ENCODE assay signal across 1 mouse cellular context in the genomic region with DNA sequence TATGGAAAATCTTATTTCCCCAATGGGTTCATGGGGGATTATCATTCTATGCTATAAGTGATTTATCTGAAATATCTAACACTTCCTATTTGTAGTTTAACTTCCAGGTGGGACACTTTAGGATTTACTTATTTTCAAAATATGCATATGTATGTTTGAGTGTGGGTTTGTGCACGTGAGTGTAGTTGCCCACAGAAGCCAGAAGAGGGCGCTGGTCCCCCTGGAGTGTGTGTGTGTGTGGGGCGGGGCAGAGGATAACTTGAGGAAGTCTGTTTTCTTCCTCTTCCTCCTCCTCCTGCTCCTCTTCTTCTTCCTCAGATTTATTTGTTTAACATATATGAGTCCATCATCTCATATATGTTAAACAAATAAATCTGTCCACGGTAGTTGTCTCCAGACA.
TF ChIP-seq lines count a peak whose summit lies in the region.

No protein-coding gene starts in this region.

TF ChIP-seq in MEL, 35 proteins besides CTCF, POLR2A, EP300 and RAD21:
- TF ChIP-seq ETS1 (IDR thresholded peaks at IDR 0.05; ENCODE audit: low read depth, low read length) (no peak), BHLHE40 (IDR thresholded peaks at IDR 0.05; ENCODE audit: borderline replicate concordance, low read depth, low read length) (peak; percentile 51; the same call in 1 of the 2 replicates), USF2 (IDR thresholded peaks at IDR 0.05; ENCODE audit: borderline replicate concordance in 1 of 2, insufficient read depth in 1 of 2, low read depth in 1 of 2, low read length in 2 of 2) (no peak), MAX (IDR thresholded peaks at IDR 0.05; ENCODE audit: low read length) (no peak)
TF ChIP-seq in MEL: peak in this region for 1.
